29 mouse cellular contexts compared by ENCODE assay signal in genomic region chr1:136093726-136094125, GRCm38 (mm10). TPM values are rescaled to one million over a fixed set of nuclear protein-coding genes. Genes with fewer than 3 reads are reported as not detected.
DNase-seq lines count a peak whose midpoint lies in the region; ATAC-seq lines count a peak whose summit lies in the region.
"Had no signal": no experiment of that assay in that cellular context is flagged by ENCODE, and none has a peak within 500 bp of the region (broad histone marks: within the 10 kb centered on the region; RNA-seq: fewer than 3 reads in every experiment).

No protein-coding gene starts in this region.

- no peak for ATAC-seq in megakaryocyte, adult 5-6 weeks (ENCODE audit: poor library complexity, severe bottlenecking)
- ATAC-seq: activated CD4-positive, CD25-positive, alpha-beta regulatory T cell, adult 4 months; CD4-positive, CD25-positive, alpha-beta regulatory T cell, adult 4 months; Patski had no signal

- DNase-seq in ES-CJ7 (ENCODE audit: low read depth, low spot score) (peak; percentile 71), R1 (ENCODE audit: low read depth, low spot score) (peak; percentile 65), ZHBTc4 (ENCODE audit: low read depth, low spot score) (peak; percentile 60)
- no peak for DNase-seq in cerebellum, adult 11-12 months
- DNase-seq in adrenal gland, adult (ENCODE audit: inconsistent age in 2 of 2, low spot score in 1 of 2): no peak
- DNase-seq: adrenal gland, adult 2 months; adrenal gland, adult 8-10 months; adrenal gland, postnatal 10 days; adrenal gland, postnatal 14 days; adrenal gland, postnatal 25 days; adrenal gland, postnatal 36 days; B cell, adult 2 months; cerebellum, adult 11 months; cerebellum, adult 18-20 months; cerebellum, adult 2 months; cerebellum, adult 8-10 months; cerebellum, adult 9-10 months; cerebellum, adult 9-11 months; cerebellum, postnatal 10 days had no signal

RNA-seq across cellular contexts. Expression of gene Kif21b, which starts 37.5 kb away (rescaled TPM):
- total RNA-seq in megakaryocyte, adult 5-6 weeks (2015): 41.1 and 48.0 TPM in 2 replicates
- 36.3 and 46.1 TPM in 2 replicates for total RNA-seq in megakaryocyte, adult 5-6 weeks (2017)

RNA-seq across cellular contexts. Expression of gene Cacna1s, which starts 41.2 kb away (rescaled TPM):
- 0.05 TPM in 1 of 2 replicates, not detected in the other for total RNA-seq in megakaryocyte, adult 5-6 weeks (2015)
- total RNA-seq in megakaryocyte, adult 5-6 weeks (2017): not detected in 2 replicates
- total RNA-seq: MEL had no signal

RNA-seq across cellular contexts. Expression of gene Ascl5, which starts 43.1 kb away (rescaled TPM):
- not detected in 2 replicates for total RNA-seq in megakaryocyte, adult 5-6 weeks (2015)
- not detected in 2 replicates for total RNA-seq in megakaryocyte, adult 5-6 weeks (2017)
- total RNA-seq: adrenal gland, adult 18-20 months; adrenal gland, adult 2 months; adrenal gland, adult 8-10 months; adrenal gland, postnatal 10 days; adrenal gland, postnatal 14 days; adrenal gland, postnatal 25 days; adrenal gland, postnatal 36 days; adrenal gland, postnatal 4 days; CH12.LX; ES-E14; G1E; MEL had no signal

Comparison
In these comparisons a context has a peak if more than half of its experiments do, and no peak if none do; other contexts are left out.
1. DNase-seq: peak in ES-CJ7 (single experiment), R1 (single experiment) and ZHBTc4 (single experiment); none in cerebellum, adult 11-12 months (single experiment) and adrenal gland, adult (0 of 2).